Mouse (Mus musculus) megakaryocyte, embryonic 14.5 days (primary cell): ENCODE results near the gene B4galt7. TPM values are rescaled to one million over a fixed set of nuclear protein-coding genes. Genes with fewer than 3 reads are reported as not detected.
"Not testable (repeated sequence)": the region's sequence is repeated elsewhere in the genome, so short reads cannot be mapped to it uniquely, and the experiment has no call there.

Source experiments
- H3K27me3 ChIP-seq: replicated peaks from 2 replicates; pipeline ENCODE3; 2012; ENCODE audit warnings: inconsistent platforms
- H3K36me3 ChIP-seq: replicated peaks from 2 replicates; pipeline ENCODE3; 2012; ENCODE audit warnings: low read length, inconsistent platforms, mixed read lengths
- H3K4me1 ChIP-seq: 2 replicates; pipeline ENCODE4 v1.6.1; 2012; ENCODE audit warnings: inconsistent platforms
- H3K4me3 ChIP-seq: replicated peaks from 2 replicates; pipeline ENCODE3; 2012; ENCODE audit warnings: moderate library complexity, mild to moderate bottlenecking, inconsistent platforms
- H3K9me3 ChIP-seq: 2 replicates; pipeline ENCODE4 v1.6.1; 2012; ENCODE audit warnings: inconsistent platforms
- FLI1 ChIP-seq: IDR thresholded peaks from 2 replicates; pipeline ENCODE4 v1.6.1; 2012; ENCODE audit warnings: low read length, inconsistent platforms, mixed read lengths
- GATA1 ChIP-seq: IDR thresholded peaks from 3 replicates; pipeline ENCODE4 v1.6.1; 2012; ENCODE audit warnings: mixed read lengths, low read length, inconsistent platforms, borderline replicate concordance
- polyA plus RNA-seq: library from polyadenylated mRNA; stranded (reverse); fragments of >175 nt; gene quantifications from 2 replicates; pipeline ENCODE4 v1.2.3, GENCODE M21; 2012; ENCODE audit warnings: low replicate concordance; ENCODE audit not compliant: insufficient read depth

B4galt7 gene
- polyA plus RNA-seq, 1 experiment: 13.8 TPM

DNA sequence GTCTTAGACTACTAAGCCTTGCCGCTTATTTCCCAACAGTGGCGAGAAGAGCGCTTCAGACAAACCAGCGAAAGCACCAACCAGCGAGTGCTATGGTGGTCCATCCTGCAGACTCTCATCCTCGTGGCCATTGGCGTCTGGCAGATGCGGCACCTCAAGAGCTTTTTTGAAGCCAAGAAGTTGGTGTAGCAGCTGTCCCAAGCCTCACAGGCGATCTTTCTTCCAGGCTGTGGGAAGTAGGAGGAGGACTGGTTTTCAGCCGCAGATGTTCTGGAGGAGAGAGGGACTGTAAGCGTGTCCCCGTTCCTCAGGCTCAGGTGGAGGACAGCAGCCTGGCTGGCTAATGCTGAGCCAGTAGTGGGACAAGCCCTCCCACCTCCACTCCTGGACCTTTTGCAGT is 2.9 kb upstream of the B4galt7 start:
- Histone ChIP-seq H3K4me3 (no peak overlapping the region), H3K4me1 (peaks cover 60% of the 10 kb centered on the region)
- no peak for TF ChIP-seq GATA1
- no peak for TF ChIP-seq FLI1

DNA sequence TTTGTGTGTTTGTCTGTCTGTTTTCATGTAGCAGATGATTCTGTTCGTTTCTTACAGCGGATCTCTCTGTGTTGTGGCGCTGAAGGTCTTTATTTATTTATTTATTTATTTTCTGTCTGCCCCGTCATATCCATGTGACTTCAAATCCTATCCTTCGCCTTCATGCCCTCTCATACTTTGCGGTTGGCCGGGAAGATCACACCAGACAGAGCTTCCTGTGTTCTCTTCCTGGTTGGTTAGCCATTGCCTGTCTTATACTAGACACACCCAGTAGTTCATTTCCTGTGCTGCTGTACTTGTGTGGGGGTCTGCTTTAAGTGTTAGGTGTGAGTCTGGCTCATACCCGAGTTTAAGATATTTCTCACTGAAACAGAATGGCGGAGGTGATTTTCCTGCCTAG is 961 bp downstream of the B4galt7 start:
- Histone ChIP-seq H3K4me3 (peak overlapping the region; percentile 99), H3K4me1 (peaks cover 56% of the 10 kb centered on the region), H3K36me3 (peaks cover 62% of the 10 kb centered on the region), H3K9me3 (no peaks in the 10 kb centered on the region), H3K27me3 (no peaks in the 10 kb centered on the region)
- TF ChIP-seq GATA1: no peak
- TF ChIP-seq FLI1: 0 out of 2 replicates have a peak, but pooled peaks have one; percentile 41

More for the DNA sequence above, 2.9 kb upstream of the B4galt7 start:
- Histone ChIP-seq H3K36me3 (peaks cover 42% of the 10 kb centered on the region), H3K27me3 (no peaks in the 10 kb centered on the region), H3K9me3 (no peaks in the 10 kb centered on the region)

DNA sequence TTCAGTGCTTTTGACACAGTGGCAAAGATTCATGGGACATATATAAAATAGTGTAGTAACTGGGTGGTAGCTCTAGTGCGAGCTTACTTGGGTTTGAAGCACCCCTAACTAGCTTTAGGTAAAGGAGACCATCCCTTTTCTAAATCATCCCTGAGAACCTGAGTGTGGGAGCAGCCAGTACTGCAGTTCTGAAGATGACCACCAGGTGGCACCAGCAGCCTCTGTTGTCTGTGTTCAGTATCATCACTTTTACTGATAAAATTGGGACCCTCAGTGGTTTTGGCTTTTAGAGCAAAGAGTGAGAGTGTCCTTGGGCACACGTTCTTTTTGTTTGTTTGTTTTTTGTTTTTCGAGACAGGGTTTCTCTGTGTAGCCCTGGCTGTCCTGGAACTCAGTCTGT is 1.9 kb downstream of the B4galt7 start:
- no peak for TF ChIP-seq FLI1
- no peak for TF ChIP-seq GATA1
- no peaks in the 10 kb centered on the region for H3K9me3 ChIP-seq
- no peaks in the 10 kb centered on the region for H3K27me3 ChIP-seq
- peaks cover 62% of the 10 kb centered on the region for H3K36me3 ChIP-seq
- H3K4me1 ChIP-seq: peaks cover 60% of the 10 kb centered on the region
- H3K4me3 ChIP-seq: peak overlapping the region; percentile 52

DNA sequence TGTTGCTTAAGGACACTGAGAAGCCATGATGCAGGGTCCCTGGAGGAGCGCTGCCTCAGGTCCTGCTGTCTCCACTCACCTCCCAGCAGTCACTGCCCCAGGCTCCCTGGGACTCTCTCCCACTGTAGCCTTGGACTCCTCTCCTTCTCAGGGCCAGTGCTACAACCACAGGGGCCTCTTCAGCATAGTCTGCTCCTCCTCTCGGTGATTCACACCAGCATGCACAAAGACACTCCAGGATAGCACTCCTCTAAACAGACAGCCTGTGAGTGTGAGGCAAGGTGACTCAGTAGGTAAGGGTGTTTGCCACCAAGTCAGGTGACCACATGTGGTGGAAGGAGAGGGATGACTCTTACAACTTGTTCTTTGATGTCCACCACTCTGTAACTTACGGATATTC is 4.9 kb downstream of the B4galt7 start:
- no peak for TF ChIP-seq FLI1
- TF ChIP-seq GATA1: no peak
- no peaks in the 10 kb centered on the region for H3K27me3 ChIP-seq

DNA sequence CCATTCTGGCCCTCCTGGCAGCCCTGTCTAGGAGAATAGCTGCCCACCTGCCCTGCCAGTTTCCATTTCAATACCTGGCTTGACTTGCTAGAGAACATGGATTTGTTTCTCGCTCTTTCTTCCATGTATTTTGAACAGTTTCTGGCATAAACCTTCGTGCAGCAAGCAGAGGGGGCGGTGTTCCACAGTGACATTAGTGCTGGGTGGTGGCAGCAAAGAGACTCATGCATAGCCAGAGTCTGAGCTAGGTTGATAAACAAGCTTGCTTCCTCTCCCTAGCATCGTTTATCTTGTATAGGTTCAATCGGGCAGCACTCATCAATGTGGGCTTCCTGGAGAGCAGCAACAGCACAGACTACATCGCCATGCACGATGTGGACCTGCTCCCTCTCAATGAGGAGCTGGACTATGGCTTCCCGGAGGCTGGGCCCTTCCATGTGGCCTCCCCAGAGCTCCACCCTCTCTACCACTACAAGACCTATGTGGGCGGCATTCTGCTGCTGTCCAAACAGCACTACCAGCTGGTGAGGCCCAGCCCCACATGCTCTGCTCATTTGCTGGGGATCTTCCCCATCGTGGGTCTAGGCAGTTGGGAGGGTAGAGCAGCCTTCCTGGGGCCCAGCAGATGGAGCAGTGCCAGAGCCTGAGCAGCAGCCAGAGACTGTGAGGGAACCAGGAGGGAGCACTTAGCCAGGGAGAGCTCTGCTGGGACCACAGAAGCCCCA is 7.4 kb downstream of the B4galt7 start:
- TF ChIP-seq GATA1: no peak
- TF ChIP-seq FLI1: no peak
- Histone ChIP-seq H3K4me1 (peaks cover 42% of the 10 kb centered on the region), H3K27me3 (no peaks in the 10 kb centered on the region), H3K4me3 (no peak overlapping the region), H3K36me3 (peaks cover 96% of the 10 kb centered on the region), H3K9me3 (no peaks in the 10 kb centered on the region)

More for the DNA sequence above, 4.9 kb downstream of the B4galt7 start:
- Histone ChIP-seq H3K36me3 (peaks cover 74% of the 10 kb centered on the region), H3K4me3 (no peak overlapping the region), H3K4me1 (peaks cover 58% of the 10 kb centered on the region), H3K9me3 (no peaks in the 10 kb centered on the region)

DNA sequence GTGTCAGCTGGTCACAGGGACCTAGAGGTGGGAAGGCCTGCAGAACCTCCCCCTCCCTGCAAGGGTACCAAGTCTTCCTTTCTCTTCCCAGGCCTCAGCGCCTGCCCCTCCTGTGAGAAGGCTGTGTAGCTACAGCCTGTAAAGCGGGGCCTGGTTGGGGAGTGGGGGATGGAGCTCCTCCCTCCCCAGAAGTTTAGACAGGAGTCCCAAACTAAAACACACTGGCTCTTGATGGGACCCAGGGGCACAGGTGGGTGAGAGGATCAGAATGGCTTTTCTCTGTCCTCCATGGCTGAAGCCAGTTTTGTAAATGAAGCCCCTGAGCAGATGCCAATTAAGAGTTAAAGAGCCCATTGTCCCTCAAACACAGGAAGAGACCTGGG is 7.9 kb downstream of the B4galt7 start:
- Histone ChIP-seq H3K4me1 (peaks cover 36% of the 10 kb centered on the region), H3K27me3 (no peaks in the 10 kb centered on the region), H3K36me3 (peaks cover 95% of the 10 kb centered on the region), H3K9me3 (no peaks in the 10 kb centered on the region), H3K4me3 (no peak overlapping the region)
- TF ChIP-seq FLI1: no peak
- TF ChIP-seq GATA1: no peak

DNA sequence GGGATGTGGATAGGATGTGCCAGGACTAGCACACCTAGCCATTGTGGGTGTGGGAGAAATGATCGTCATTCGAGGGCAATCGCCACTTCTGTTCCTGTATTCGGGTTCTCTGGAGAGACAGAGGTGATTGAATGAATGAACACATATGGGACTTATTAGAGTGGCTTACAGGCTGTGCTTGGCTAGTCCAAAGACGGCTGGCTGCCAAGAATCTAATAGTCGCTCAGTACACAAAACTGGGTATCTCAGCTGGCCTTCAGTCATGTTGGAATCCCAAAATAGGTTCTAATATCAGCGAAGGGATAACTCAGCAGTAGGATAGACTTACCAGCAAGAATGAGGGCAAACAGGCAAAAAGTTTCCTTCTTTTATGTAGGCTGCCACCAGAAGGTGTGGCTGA is 12.3 kb downstream of the B4galt7 start:
- H3K36me3 ChIP-seq: peaks cover 87% of the 10 kb centered on the region
- H3K9me3 ChIP-seq: no peaks in the 10 kb centered on the region
- peaks cover 10% of the 10 kb centered on the region for H3K4me1 ChIP-seq
- TF ChIP-seq GATA1 (no peak), FLI1 (no peak)
- H3K4me3 ChIP-seq: no peak overlapping the region
- no peaks in the 10 kb centered on the region for H3K27me3 ChIP-seq

DNA sequence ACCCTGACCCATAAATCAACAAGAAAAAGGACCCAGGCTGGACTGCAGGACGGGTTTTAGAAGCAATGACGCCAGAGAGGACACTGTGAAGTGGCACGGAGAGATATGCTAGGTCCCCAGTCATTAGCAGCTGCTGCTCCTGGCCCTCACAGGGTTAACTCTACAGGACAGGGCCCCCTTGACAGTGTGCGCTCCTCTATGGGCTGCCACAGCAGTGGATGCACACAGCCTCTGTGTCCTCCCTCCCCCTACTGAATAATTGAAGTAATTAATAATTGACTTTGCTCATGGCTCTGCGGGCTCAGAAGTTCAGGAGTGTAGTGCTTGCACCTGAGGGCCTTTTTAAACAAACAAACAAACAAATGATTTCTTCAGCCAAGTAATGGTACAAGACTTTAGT is 13.8 kb downstream of the B4galt7 start:
- Histone ChIP-seq H3K27me3 (no peaks in the 10 kb centered on the region), H3K4me3 (no peak overlapping the region), H3K4me1 (peaks cover 6% of the 10 kb centered on the region), H3K36me3 (peaks cover 81% of the 10 kb centered on the region), H3K9me3 (peaks cover 5% of the 10 kb centered on the region; the same call in 1 of the 2 replicates)
- TF ChIP-seq FLI1 (no peak), GATA1 (no peak)

DNA sequence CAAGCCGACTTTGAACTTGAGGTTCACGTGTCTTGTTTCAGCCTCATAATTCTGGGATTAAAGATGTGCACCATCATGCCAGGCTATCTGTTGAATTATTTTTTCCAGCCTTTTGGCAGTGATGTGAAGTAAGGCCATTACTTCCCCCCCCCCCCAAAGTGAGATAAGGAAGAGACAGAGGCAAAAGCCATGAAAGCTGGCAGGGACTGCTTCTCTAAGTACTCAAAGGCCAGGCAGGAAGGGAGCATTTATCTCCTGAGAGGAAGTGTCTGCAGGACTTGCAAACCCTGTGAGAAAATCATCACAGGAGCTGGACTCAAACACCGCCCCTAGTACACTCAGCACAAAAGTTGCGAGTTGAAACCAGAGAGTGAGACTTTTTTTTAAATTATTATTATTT is 19.6 kb downstream of the B4galt7 start:
- Histone ChIP-seq H3K4me1 (peaks cover 51% of the 10 kb centered on the region), H3K9me3 (peaks cover 5% of the 10 kb centered on the region; the same call in 1 of the 2 replicates), H3K36me3 (peaks cover 30% of the 10 kb centered on the region), H3K4me3 (no peak overlapping the region), H3K27me3 (no peaks in the 10 kb centered on the region)
- no peak for TF ChIP-seq GATA1
- TF ChIP-seq FLI1: no peak

DNA sequence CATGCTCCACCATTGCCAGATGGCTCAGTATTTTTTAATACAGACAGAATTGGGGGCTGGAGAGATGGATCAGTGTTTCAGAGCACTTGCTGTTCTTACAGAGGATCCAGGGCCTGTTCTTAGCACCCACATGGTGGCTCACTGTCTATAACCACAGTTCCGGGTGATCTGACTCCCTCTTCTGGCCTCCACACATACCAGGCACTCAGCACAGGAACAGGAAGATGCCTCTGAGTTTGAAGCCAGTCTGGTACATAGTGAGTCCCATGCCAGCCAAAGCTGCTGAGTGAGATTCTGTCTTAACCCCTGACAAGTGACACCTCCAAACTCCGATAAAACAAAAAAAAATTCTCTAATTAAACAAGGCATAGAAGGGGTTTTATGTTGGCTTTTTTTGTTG is 20.6 kb downstream of the B4galt7 start:
- Histone ChIP-seq H3K9me3 (peaks cover 5% of the 10 kb centered on the region; the same call in 1 of the 2 replicates), H3K27me3 (no peaks in the 10 kb centered on the region), H3K36me3 (peaks cover 31% of the 10 kb centered on the region), H3K4me1 (peaks cover 57% of the 10 kb centered on the region), H3K4me3 (no peak overlapping the region)
- TF ChIP-seq FLI1 (no peak), GATA1 (no peak)

DNA sequence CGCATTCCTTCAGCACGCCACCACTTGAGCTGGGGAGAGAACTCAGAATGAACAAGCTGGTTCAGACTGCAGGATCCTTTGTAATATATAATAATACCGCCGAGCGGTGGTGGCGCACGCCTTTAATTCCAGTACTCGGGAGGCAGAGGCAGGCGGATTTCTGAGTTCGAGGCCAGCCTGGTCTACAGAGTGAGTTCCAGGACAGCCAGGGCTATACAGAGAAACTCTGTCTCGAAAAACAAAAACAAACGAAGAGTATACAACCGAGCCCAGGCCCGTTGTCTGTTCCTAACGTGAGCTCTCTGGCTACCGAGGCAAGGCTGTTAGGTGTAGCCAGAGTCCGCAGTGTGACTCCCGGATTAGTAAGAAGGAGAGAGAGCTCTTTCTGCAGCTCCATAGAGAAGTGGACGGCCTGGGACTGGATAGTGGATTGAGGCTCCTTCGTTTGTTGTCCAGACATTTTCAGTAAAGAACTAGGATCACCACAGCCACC is 22.5 kb downstream of the B4galt7 start:
- Histone ChIP-seq H3K4me3 (peak overlapping the region; percentile 94), H3K4me1 (peaks cover 61% of the 10 kb centered on the region), H3K36me3 (peaks cover 35% of the 10 kb centered on the region)
- H3K9me3 ChIP-seq, H3K27me3 ChIP-seq: not testable (repeated sequence)
